Mouse (Mus musculus) forebrain, postnatal 0 days (tissue): Measurements from ENCODE around the gene Shroom3. TPM values are rescaled to one million over a fixed set of nuclear protein-coding genes. Genes with fewer than 3 reads are reported as not detected.

Experiments
- ATAC-seq: fragments of 200-750 bp; cut with Nextera tagmentation; 2 replicates; pipeline ENCODE4 v1.8.0; 2017; ENCODE audit warnings: mild to moderate bottlenecking, moderate library complexity
- DNase-seq: peaks from one replicate; pipeline ENCODE4 v3.0.0-alpha.2; 2015
- H3K27ac ChIP-seq: fragments of 300-500 bp; sonication (generic); 2 replicates; pipeline ENCODE4 v1.5.1; 2014; ENCODE audit warnings: low read depth, mild to moderate bottlenecking, antibody characterized with exemption, low read length, moderate library complexity, mixed read lengths
- H3K27me3 ChIP-seq: fragments of 300-500 bp; sonication (generic); 2 replicates; pipeline ENCODE4 v1.6.1; 2014; ENCODE audit warnings: mild to moderate bottlenecking, low read length, mixed read lengths; ENCODE audit not compliant: insufficient read depth
- H3K36me3 ChIP-seq: fragments of 300-500 bp; sonication (generic); 2 replicates; pipeline ENCODE4 v1.6.1; 2014; ENCODE audit warnings: mild to moderate bottlenecking, moderate library complexity; ENCODE audit not compliant: insufficient read depth
- H3K4me1 ChIP-seq: fragments of 300-500 bp; sonication (generic); 2 replicates; pipeline ENCODE4 v1.6.1; 2014; ENCODE audit warnings: antibody characterized with exemption; ENCODE audit not compliant: insufficient read depth
- H3K4me2 ChIP-seq: fragments of 300-500 bp; sonication (generic); 2 replicates; pipeline ENCODE4 v1.6.1; 2014; ENCODE audit warnings: low read depth, mild to moderate bottlenecking, moderate library complexity
- H3K4me3 ChIP-seq: fragments of 300-500 bp; sonication (generic); 2 replicates; pipeline ENCODE4 v1.5.1; 2014; ENCODE audit warnings: low read depth, low read length, mixed read lengths
- H3K9ac ChIP-seq: fragments of 300-500 bp; sonication (generic); 2 replicates; pipeline ENCODE4 v1.6.1; 2014; ENCODE audit warnings: mild to moderate bottlenecking
- H3K9me3 ChIP-seq: fragments of 300-500 bp; sonication (generic); 2 replicates; pipeline ENCODE4 v1.6.1; 2016; ENCODE audit warnings: low read length
- CTCF ChIP-seq: sonication (generic); IDR thresholded peaks from 2 replicates; pipeline ENCODE4 v1.5.1; 2016; ENCODE audit warnings: antibody characterized with exemption, control low read depth, low read depth
- WGBS: fragments of 180-500 bp; shearing (Covaris S2); extraction: QIAGEN DNeasy Blood & Tissue Kit; methylation state at CpG from one replicate; pipeline ENCODE4 v1.1.7; 2014; 5-methylcytosine and 5-hydroxymethylcytosine counted together
- polyA plus RNA-seq: library from polyadenylated mRNA; unstranded; fragments of >200 nt; fragmentation: Nextera tagmentation; extraction: Ambion mirVana; gene quantifications from 2 replicates; pipeline ENCODE4 v1.2.1, GENCODE M21; 2015
- total RNA-seq: library from RNA; depleted of rRNA; stranded (reverse); fragments of >200 nt; gene quantifications from 2 replicates; pipeline ENCODE4 v1.2.3, GENCODE M21; 2014

Shroom3 gene
- total and polyA plus RNA-seq, 2 experiments from 2014 or later = 0.91 to 5.8 TPM

DNA sequence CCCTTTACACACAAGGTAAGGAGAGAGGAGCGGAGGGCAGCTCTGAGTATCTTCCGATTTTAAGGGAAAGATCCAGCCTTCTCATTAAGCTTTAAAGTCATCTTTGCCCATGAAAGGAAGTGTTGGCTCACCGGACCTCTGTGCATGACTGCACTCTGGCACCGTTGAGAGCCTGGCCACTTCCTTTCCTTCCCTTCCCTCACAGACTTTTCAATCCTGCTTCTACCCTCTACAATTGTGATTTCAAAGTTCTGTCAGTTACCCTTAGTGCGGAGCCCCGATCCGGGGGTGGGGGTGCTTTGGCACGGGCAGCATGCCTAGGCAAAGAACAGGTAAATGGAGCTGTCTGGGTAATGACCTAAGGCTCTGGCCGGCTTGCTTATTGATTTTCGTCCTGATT is 244.4 kb downstream of the Shroom3 start:
- 81% methylated on average over 10 of the region's 10 CpGs for WGBS
- no peak for TF ChIP-seq CTCF
- Histone ChIP-seq H3K4me3 (no peak overlapping the region), H3K4me1 (no peaks in the 10 kb centered on the region), H3K27ac (no peak overlapping the region), H3K27me3 (no peaks in the 10 kb centered on the region), H3K9ac (no peak overlapping the region), H3K36me3 (no peaks in the 10 kb centered on the region), H3K4me2 (no peak overlapping the region), H3K9me3 (no peaks in the 10 kb centered on the region)
- ATAC-seq (no peak), DNase-seq (no peak)

DNA sequence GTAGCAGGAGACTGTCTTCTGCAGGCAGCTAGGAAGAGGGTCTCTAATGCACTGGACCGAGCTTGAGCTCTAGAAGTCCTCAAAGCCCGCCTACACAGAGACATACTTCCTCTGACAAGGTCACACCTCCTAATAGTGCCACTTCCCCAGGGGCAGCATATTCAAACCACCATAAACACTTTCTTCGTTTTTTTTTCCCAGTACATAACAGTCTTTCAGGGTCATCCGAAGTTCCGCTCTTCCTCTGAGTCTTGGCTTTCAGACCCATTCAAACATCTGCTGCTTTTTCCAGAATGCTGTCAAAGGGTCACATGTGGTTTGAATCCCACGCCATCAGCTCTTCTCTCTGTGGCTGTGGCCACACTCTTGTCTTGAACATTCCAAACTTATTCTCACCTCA is 247.3 kb downstream of the Shroom3 start:
- H3K36me3 ChIP-seq = no peaks in the 10 kb centered on the region
- DNase-seq (no peak), ATAC-seq (no peak)
- no peak for TF ChIP-seq CTCF
- H3K9ac ChIP-seq = no peak overlapping the region
- no peak overlapping the region for H3K27ac ChIP-seq
- H3K27me3 ChIP-seq = no peaks in the 10 kb centered on the region
- H3K4me3 ChIP-seq = no peak overlapping the region
- H3K9me3 ChIP-seq = no peaks in the 10 kb centered on the region
- 85% methylated on average over 6 of the region's 6 CpGs for WGBS
- H3K4me1 ChIP-seq = peaks cover 4% of the 10 kb centered on the region; the same call in 1 of the 2 replicates
- no peak overlapping the region for H3K4me2 ChIP-seq

DNA sequence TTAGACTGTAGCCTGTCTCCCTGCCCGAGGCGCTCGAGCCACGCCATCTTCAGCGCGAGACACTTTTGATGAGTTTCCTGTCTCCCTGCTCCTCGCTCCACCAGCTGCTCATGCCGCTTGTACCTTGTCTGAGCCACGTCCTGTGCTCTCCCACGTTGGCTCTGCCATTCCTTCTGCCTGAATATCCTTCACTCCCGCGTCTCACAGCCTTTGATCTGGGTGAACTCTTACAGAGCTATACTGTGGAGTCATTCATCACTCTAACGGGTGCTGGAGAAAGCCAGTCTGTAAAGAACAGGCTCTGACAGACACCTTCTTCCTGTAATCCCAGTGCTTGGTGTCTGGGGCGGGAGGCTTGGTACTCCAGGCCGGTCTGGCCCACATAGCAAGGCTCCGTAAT is 248.1 kb downstream of the Shroom3 start:
- Histone ChIP-seq H3K4me2 (no peak overlapping the region), H3K27me3 (no peaks in the 10 kb centered on the region), H3K27ac (no peak overlapping the region), H3K36me3 (no peaks in the 10 kb centered on the region), H3K9ac (no peak overlapping the region), H3K4me3 (no peak overlapping the region), H3K4me1 (peaks cover 4% of the 10 kb centered on the region; the same call in 1 of the 2 replicates), H3K9me3 (no peaks in the 10 kb centered on the region)
- WGBS = 73% methylated on average over 16 of the region's 16 CpGs
- TF ChIP-seq CTCF = no peak
- ATAC-seq (no peak), DNase-seq (no peak)

DNA sequence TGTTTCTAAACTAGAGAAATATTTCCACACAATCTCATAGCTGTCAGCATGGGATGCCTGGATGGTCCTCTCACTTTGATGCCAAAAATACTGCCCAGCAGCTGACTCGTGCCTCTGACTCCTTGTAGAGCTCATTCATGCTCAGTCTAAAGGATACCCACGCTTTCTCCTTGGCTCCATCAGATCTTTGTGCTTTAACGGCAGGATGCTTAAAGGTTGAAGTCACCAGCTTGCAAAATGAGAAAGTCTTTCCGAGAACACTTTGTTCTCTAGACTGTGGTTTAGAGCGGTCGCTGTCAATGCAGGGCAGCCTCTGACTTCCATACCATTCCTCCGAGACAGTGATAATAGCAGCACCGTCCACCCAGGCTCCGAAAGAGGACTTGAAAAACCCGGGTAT is 249.8 kb downstream of the Shroom3 start:
- no peaks in the 10 kb centered on the region for H3K27me3 ChIP-seq
- ATAC-seq (no peak), DNase-seq (no peak)
- no peak overlapping the region for H3K4me3 ChIP-seq
- TF ChIP-seq CTCF = no peak
- no peaks in the 10 kb centered on the region for H3K9me3 ChIP-seq
- H3K4me1 ChIP-seq = peaks cover 4% of the 10 kb centered on the region; the same call in 1 of the 2 replicates
- no peak overlapping the region for H3K9ac ChIP-seq
- WGBS = 68% methylated on average over 10 of the region's 10 CpGs
- no peak overlapping the region for H3K4me2 ChIP-seq
- H3K27ac ChIP-seq = no peak overlapping the region
- H3K36me3 ChIP-seq = no peaks in the 10 kb centered on the region

DNA sequence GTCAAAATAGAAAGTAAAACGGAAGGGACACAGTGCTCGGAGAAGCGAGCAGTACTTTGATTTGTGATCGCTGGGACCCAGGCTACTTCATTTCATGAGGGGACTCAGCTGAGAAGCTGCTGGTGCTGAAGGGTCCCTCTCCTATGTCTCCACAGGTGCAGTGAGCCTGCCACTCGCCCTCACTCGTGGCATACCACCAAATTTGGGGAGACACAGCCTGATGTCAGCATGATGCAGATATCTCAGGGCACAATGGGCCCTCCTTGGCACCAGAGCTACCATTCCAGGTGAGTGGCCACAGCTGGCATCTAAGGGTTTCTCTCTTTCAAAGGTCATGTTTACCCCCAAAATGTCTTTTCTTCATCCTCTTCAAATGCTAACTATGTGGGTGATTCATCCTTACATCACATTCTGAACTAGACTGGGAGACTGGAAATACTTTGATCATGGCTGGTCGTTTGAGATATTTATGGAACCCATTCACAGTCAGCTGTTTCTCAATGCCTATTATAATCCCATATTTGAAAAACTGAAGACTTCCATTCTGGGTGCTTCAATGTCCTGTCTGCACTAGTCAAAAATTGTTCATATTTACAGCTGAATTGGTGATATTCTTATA is 250.5 kb downstream of the Shroom3 start:
- Histone ChIP-seq H3K4me1 (peaks cover 4% of the 10 kb centered on the region; the same call in 1 of the 2 replicates), H3K27me3 (no peaks in the 10 kb centered on the region), H3K9me3 (no peaks in the 10 kb centered on the region), H3K4me3 (no peak overlapping the region), H3K4me2 (no peak overlapping the region), H3K9ac (no peak overlapping the region), H3K36me3 (no peaks in the 10 kb centered on the region), H3K27ac (no peak overlapping the region)
- ATAC-seq (no peak), DNase-seq (no peak)
- WGBS = 82% methylated on average over 7 of the region's 7 CpGs
- no peak for TF ChIP-seq CTCF

DNA sequence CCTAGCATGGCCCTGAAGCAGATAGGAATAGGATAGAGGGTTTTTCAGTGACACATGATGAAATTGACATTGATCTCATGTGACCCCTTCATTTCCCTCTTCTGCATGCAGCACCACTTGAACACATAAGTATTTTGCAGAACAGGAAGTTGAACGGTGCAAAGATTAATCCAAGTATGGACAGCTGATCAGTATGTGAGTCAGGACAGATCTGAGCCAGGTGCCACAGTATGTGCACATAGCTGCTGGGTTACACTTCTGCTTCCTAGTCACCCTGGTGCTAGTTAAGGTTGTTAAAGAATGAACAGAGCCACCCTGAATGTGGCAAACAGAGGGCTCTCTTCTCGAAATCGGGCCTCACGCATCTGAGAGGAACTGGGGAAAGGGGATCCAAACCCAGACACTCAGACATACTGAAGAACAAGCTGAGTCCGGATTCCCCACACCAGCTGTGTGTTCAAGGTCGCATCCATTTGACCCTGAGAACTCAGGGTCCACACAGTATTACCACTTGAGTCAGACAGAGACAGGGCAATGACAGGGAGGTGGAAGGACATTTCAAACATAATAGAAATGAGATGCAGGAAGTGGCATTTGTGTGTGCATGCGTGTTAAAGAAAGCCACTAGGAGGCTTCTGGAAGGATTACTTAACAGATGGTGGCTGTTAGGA is 251.2 kb downstream of the Shroom3 start:
- TF ChIP-seq CTCF = no peak
- peaks cover 4% of the 10 kb centered on the region; the same call in 1 of the 2 replicates for H3K4me1 ChIP-seq
- H3K36me3 ChIP-seq = no peaks in the 10 kb centered on the region
- 87% methylated on average over 7 of the region's 7 CpGs for WGBS
- H3K27ac ChIP-seq = no peak overlapping the region
- ATAC-seq (no peak), DNase-seq (no peak)
- no peak overlapping the region for H3K4me2 ChIP-seq
- H3K9ac ChIP-seq = no peak overlapping the region
- H3K27me3 ChIP-seq = no peaks in the 10 kb centered on the region
- no peak overlapping the region for H3K4me3 ChIP-seq
- no peaks in the 10 kb centered on the region for H3K9me3 ChIP-seq

DNA sequence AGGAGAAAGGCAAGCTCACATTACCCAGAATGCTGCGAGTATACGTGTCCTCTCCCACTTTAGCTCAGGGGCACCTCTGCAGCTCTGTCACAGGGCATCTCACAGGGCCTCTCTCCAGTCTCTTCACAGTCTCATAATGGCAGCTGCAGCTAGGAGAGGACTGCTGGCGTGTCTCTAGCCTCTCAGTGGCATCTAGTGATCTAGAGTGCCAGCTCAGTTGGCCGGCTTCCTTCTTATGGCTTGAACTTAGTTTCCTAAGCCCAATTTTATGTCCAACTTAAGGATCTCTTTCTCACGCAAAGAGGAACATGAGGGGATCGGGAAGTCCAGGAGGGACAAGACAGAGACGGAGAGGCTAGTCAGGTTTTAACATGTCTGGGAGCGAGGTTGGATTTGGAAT is 252.6 kb downstream of the Shroom3 start:
- no peak overlapping the region for H3K4me3 ChIP-seq
- no peak overlapping the region for H3K4me2 ChIP-seq
- TF ChIP-seq CTCF = no peak
- H3K9ac ChIP-seq = no peak overlapping the region
- ATAC-seq = no peak
- 81% methylated on average over 8 of the region's 8 CpGs for WGBS
- H3K27me3 ChIP-seq = no peaks in the 10 kb centered on the region
- H3K27ac ChIP-seq = no peak overlapping the region
- no peak for DNase-seq
- no peaks in the 10 kb centered on the region; the same call in 1 of the 2 replicates for H3K36me3 ChIP-seq
- H3K9me3 ChIP-seq = no peaks in the 10 kb centered on the region
- H3K4me1 ChIP-seq = peaks cover 4% of the 10 kb centered on the region; the same call in 1 of the 2 replicates
